Mouse (Mus musculus) fat pad, adult 2 months (tissue): ENCODE measurements around the gene Tmem220.
"Not testable (repeated sequence)": the region's sequence is repeated elsewhere in the genome, so short reads cannot be mapped to it uniquely, and the experiment has no call there.

Experiments
- DNase-seq: peaks from one replicate; pipeline ENCODE4 v3.0.0-alpha.2; 2011; ENCODE audit warnings: low read depth, low spot score; ENCODE audit errors: extremely low read depth

Tmem220 gene

DNA sequence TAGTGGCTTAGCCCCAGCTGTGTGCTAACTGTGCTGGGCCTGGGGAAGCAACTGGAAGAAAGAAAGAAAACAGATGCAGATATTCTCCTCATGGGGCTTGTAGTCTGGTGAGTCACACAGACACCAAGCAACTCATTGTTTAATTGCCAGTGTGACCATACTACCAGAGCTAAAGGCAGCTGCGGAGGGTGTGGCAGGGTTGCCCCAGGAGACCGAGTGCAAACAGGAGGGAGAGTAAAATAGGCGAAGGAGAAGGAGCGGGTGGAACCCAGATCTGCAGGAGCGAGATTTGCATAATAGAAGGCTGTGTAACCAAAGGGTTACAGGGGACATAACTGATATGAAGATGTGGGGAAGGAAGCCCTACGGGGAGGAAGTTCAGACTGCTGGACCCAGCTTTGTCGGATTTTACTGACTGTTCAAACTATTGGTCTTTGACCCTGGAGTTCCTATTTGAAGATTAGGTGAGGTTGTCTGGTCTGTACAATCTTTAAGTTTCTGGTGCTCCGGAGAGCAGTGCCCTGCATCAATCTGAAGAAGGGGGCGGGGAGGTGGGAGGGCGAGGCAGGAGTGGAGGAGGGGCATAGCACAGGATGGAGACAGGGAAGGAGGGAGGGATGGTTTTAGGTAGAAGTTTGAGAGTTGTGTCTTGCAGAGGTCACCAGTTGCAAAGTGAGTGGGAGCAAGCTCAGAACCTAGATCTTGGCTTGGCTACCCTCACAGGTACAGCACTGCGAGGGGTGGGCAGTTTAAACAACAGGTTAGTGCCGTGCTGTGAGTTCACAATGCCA, 7.0 kb upstream of the Tmem220 start:
- DNase-seq, result no peak

DNA sequence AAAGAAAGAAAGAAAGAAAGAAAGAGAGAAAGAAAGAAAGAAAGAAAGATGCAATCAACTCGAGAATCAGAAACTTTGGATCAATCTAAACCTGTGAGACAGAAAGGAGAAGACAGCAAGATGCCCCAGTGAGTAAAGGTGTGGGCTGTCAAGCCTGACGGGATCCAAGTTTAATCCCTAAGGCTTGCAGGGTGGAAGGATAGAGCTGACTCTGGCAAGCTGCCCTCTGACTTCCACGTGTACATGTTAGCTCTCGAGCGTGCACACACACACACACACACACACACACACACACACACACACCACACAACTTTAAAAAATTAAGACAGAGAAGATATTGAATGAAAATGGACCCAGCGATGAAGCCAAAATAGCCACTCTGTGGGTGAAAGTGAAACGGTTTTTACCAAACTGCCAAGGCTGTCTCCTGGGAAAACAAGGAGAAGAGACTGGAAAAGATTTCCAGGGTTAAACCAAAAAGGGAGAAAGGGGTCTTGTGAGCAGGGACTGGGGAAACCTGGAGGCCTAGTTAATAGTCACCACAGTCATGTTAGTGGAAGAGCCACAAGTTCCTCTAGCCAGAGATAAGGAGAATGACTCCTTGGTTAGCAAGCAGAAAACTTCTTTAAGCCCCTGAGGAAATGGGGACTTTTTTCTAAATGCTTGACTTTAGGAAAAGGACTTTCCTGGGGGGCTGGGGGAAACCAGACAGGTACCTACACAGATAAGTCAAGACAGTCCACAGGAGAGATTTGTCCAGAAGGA, 5.1 kb upstream of the Tmem220 start:
- DNase-seq, result no peak

DNA sequence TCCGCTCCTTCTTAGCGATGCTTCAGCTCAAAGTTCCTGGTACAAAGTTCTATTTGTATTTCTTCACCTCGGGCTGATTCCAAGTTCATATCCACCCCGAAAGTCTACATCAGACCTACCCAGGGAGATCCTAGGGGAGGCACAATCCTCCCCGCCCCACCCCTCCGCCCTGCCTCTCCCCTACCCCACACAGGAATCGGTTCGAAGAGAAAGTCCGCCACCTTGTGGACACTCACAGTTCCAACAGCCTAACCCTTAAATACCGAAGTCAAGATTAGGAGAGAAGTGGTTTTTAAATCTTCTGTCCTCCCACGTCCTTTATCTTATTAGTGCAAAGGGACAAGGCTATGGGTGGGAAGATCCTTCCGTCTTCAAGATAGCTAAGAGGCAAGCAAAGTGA, 4.0 kb upstream of the Tmem220 start:
- DNase-seq, result no peak

DNA sequence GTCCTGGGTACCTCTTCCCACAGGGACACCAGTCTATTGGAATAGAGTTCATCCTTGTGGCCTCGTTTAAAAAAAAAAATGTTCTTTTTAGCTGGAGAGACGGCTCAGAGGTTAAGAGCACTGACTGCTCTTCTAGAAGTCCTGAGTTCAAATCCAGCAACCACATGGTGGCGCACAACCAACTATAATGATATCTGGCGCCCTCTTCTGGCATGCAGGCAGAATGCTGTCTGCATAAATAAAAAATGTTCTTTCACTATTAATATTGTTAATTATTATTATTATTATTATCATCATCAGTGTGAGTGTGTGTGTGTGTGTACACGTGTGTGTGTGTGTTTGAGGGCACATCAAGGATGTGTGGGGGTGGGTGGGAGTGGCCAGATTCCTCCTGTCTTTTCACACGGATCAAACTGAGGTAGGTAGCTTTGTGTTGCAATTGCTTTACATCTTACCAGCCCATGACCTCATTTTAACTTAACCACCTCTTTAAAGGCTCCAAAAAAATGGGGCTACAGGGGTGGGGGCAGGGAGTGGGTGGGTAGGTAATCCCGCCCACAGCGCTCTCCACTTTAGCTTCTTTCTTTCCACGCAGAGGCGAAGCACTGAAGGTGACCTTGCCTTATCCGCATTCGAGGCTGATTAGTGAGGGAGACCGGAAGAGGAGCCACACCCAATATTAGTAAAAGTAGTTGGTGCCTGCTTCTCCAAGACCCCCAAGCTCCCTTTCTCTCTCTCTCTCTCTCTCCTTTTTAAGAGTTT, 2.4 kb upstream of the Tmem220 start:
- no peak for DNase-seq

DNA sequence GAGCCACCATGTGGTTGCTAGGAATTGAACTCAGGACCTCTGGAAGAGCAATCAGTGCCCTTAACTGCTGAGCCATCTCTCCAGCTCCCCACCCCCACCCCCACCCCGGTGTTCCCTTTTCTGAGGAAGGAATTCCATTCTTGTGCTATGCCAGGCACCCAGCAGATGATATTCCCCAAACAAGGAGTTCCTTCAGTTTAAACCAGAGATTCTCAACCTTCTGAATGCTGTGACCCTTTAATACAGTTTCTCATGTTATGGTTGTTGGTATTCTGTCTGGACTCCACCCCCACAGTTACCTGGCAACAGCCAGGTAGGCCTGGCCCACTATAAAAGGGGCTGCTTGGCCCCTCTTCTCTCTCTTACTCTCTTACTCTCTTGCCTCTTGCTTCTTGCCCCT, 1.8 kb upstream of the Tmem220 start:
- DNase-seq, result not testable (repeated sequence)

DNA sequence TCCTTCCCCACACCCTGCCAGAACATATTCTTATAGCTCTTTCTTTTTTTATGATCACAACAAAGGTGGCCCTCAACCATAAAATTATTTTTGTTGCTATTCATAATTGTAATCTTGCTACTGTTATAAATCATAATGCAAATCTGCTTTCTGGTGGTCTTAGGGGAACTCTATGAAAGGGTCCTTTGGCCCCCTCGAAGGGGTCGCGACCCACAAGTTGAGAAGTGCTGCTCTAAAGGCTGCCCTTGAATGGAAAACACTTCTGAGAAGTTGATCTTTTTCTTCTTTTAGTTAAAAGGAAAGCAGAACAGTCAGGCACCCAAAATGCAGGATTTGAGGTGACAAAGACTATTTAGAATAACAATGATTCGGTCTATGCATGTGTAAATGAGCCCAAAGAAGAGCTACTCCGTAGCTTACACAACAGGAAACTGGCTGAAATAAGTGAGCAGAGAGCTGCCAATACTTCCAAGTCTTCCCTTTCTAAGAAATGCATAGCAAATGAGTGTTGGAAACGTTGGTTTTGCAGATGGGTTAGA, 1.1 kb upstream of the Tmem220 start:
- DNase-seq, result no peak

DNA sequence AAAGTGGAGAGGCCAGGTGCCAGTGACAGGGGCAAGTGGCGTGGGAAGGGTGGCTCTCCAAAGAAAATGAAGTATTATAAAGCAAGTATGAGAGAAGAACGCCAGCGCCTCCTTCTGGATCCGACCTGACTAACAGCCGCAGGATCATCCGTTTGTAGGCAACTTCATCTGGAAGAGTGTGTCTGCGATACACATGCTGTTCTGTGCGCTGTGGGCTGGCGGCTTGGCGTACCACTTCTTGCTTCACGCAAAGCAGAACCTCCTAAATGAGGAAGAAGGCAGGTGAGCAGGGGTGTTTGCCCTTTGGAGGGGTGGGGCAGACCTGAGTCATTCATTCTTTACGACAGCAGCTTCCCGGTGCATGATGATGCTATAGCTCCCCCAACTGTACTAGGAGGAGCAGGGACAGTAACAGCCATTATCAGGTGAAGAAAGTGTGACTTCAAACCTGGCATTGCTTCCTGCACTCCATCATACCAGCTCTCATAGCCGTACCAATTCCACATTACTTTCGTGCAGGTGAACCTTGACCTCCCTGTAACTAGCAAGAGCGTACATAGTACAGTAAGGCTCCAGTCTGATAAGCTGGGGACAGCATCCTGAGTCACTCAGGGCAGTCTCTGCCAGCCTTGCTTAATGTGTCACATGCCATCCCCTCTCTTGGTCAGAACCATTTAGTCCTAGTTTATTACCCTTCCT, 6.1 kb downstream of the Tmem220 start:
- DNase-seq, result no peak

DNA sequence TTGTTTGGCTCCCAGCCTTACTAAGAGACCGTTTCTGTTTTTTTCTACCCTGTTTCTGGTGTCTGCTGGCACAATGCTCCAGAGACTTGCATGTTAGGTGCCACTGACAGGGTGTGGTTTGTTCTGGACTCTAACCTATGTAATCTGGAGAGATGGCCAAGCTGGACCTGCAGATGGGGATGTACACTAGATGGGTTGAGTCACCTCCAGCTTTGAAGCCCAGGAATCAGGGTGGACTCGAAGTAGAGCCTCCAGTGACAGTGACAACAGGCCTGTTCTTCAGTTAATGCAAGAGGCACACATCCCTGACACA, 6.6 kb downstream of the Tmem220 start:
- no peak for DNase-seq

DNA sequence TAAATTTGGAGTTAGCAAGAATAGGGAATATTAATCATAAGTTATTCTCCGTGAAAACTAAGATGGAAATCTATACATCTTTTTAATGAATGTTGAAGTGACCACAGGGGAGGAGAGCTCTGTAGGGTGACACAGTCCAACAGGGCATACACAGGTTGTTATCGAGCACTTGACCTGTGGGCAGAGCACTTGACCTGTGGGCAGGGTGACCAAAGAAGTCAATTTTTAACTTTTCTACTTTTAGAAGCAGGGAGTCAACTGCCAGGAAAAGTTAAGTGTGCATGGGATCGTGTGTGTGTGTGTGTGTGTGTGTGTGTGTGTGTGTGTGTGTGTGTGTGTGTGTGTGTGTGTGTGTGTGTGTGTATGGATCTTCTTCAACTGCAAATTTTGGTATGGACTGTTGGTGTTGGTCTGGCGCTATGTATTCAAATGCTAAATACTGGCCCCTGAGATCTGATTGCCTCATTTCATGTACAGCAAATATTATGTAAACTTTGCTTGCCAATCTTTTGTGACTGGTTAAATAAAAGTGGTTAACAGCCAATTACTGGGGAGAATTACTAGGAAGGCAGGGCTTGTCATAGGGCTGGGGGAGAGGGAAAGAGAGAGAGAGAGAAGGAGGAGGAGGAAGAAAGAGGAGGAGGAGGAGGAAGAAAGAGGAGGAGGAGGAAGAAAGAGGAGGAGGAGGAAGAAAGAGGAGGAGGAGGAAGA, 10.0 kb downstream of the Tmem220 start:
- no peak for DNase-seq

DNA sequence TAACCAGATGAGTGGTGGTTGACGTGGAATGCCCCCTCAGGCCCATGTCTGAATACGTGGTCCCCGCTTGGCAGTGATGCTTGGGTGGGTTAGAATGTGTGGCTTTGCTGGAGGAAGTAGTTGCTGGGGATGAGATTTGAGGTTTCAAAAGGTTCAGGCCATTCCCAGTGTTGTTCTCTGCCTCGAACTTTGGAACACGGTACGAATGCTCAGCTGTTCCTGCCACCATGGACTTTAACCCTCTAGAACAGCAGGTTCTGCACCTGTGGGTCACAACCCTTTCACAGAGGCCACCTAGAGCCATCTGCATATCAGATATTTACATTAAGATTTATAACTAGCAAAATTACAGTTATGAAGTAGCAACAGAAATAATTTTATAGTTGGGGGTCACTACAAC, 11.3 kb downstream of the Tmem220 start:
- no peak for DNase-seq

DNA sequence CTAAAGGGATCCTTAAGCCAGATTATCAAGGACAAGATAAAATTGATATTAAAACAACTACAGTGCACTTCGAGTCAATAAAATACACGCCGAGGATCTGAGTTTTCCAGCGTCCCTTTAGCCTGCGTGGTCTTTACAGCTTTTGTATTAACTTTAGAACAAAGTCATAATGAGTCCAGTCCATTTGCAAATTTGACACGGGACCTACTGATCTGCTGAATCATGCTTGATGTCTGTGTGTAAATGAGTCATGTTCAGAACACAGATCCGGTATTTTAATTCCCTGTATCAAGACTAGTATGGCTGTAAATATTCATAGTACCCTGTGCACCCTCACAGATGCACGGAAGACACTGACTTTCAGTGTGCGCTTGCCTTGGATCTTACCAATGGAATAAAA, 11.9 kb downstream of the Tmem220 start:
- no peak for DNase-seq

DNA sequence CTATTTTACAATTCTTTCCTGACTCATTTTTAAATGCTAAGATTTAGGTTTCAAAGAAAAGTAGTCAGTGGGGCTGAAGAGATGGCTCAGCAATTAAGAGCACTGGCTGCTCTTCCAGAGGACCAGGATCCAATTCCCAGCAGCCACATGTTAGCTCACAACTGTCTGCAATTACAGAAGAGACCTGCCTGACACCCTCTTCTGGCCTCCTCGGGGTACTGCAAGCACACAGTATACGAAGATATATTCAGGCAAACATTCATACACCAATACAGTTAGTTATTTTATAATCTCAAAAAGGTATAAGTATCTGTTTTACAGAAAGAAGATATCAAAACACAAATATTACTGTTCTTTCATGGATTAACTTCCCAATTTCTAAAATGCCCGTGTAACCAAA, 14.8 kb downstream of the Tmem220 start:
- no peak for DNase-seq

DNA sequence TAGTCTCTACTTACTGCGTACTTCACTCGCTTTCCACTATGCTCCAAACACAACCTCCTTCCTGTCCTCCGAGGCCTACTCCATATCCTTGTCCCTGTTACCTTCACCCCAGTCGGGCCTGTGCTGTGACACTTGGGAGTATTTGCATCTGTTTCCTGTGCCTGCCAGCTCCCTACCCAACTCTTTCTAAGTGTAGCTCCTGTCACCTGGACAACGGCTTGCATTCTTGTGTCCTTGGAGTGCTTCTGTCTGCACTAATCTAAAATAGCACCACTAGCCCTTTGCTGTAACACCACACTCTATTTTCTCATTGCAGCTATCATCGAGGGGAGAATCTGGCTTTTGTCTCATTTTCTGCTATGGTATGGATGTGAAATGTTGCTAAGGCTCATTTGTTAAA, 15.5 kb downstream of the Tmem220 start:
- no peak for DNase-seq

DNA sequence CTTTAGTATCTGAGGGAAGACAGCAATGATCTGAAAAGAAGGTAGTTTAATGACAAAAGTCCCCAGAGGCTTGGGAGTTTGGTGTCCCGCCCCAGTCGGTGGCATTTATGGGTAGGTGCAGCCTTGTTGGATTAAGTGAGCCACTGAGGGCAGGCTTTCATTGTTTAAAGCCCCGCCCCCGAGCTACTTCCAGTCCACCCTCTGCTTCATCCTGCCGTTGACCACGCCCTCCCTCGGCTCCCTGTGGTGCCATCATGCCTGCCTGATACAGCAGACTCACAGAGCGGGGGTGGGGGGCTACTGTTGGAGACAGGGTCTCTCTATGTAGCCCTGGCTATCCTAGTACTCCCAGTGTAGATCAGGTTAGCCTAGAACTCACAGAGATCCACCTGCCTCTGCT, 18.1 kb downstream of the Tmem220 start:
- DNase-seq, result no peak

DNA sequence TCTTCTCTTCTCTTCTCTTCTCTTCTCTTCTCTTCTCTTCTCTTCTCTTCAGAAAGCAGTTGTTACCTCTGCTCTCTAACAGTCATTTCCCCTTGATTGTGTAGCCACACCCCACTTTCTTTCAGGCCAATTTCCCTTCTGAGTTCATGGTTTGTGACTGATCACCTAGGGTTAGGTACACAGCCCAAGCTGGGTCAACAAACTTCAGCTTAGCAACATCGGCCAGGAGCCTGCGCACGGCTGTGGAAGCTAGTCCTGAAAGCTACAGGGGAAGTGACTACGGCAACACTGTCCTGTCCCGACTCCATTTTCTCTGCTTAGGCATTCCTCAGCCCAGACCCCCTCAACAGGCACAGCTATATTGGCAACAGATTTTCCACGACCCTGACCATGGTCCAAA, 20.0 kb downstream of the Tmem220 start:
- DNase-seq, result no peak

DNA sequence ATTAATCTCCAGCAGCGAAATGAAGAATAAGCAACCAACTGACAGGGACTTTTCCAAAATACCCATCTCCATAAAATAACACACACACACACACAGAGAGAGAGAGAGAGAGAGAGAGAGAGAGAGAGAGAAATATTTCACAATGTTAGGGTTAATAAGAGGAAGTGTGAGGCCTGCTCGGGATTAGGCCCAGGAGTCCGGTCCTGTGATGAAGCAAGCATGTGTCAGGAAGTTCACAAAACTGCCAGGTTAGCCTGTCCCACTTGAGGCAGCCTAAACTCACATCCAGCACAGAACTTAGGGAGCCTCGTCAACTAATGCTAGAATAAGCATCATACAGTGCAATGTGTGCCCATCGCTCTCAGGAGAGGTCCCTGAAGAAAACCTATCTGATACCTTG, 22.2 kb downstream of the Tmem220 start:
- no peak for DNase-seq

DNA sequence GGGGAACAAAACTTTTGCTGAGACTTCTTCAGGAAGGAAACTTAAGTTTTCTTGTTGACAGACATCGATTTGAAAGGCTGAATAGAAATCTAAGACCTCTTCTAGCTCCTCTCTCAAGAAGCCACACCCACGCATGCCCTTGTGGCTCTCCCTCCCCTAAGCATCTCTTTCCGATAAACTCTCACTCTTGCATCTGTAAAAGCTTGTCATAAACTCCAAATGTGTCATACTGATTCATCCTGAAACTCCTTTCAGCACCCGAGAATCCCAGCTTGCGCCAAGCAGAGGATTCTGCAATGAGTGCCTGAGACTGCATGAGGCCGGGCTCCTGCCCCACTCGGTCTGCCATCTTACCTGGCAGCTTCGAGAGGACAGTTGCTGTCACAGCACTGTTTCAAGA, 23.5 kb downstream of the Tmem220 start:
- DNase-seq, result no peak

DNA sequence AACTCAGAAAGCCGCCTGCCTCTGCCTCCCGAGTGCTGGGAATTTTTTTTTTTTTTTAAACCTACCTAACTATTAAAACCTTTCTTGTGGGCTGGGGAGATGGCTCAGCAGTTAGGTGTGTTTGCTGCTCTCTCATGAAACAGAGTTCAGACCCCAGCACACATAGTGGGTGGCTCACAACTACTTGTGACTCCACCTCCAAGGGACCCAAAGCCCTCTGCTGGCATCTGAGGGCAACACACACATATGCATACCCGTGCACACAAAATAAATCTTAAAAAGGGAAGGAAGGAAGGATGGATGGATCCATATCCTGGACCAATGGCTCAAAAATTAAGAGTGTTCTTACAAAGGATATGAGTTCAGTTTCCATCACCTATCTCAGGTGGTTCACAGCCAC, 24.3 kb downstream of the Tmem220 start:
- no peak for DNase-seq

DNA sequence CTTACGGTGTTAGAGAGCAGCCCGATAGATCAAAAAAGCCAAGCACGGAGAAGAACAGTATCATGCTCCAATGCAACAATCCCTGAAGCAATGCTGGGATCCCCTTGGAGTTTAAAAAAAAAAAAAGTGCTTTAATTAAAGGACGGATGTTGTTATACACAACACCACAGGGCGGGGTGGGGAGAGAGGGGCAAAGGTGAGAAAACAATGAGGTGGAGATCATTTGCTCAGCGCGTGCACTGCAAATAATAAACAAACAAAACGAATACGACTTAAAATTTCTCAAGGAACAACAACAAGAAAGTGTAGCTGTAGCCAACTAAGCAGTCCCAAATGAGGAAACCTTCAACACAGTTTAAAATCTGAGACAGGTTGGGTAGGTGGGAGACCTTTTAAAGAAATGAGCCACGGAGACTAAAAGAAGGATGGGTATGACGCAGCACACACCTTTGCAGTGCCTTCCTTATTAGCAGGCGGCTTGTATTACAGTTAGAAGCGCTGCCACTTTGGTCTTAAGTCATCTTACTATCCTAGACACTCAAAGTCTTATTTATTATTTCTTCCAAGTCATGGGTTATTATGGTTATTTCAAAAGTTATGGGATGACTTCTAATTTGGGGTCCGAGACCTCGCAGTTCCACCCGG, 26.8 kb downstream of the Tmem220 start:
- DNase-seq, result no peak

DNA sequence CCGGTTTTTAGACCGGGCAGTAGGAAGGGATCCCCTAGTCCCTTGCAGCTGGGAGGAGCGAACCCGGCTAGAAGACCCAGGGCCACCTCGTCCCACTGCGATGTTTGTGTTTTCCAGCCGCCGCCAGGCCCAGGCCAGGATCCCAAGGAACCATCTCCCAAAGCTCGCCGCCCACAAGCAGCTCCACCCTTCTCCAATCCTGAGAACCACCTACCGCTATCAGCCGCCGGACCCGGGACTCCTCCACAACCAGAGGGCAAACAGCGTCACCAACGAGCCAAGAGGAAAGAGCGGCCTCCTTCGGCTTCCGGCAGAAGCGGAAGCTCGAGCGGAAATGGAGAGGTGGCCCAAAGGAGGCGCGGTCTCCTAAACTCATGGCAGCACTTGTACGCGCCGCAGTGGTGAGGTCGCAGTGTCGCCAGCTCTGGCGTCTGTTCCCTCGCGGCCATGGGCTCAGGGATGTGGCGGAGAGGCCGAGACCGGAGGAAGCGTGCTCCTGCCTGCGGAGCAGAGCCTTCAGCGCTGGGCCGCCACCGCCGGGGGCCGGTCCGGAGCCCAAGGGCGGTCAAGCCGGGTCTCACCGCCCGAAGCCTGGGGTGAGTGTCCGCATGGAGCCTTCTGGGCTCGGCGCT, 27.5 kb downstream of the Tmem220 start, which contains the start of the genes Adprm and Sco1:
Gene Adprm (minus strand): TSS at position 274 of the 632 bp plus-strand sequence.
Gene Sco1 (plus strand): TSS at position 350 of the 632 bp plus-strand sequence.
- peak; percentile 34 for DNase-seq
